Mouse (Mus musculus): ENCODE measurements at regions not wholly inside any gene's neighbourhood (a gene's known extent, or its start where the extent isn't known, plus 50 kb on each side); places are given as distances from the start of the nearest gene placed in this dataset.

- TF ChIP-seq CTCF (IDR thresholded peaks at IDR 0.05; ENCODE audit: borderline replicate concordance, extremely low read depth, insufficient read depth, insufficient read length) (no peak), POLR2A (IDR thresholded peaks at IDR 0.05; ENCODE audit: borderline replicate concordance, extremely low read depth, insufficient read depth, insufficient read length, poor library complexity, severe bottlenecking) (no peak)
Observed at GRCm38 (mm10) chr8:44786740-44787139, 148.5 kb upstream of the Fat1 start.

Measured in brain, embryonic 14.5 days (tissue).